Mouse (Mus musculus) adrenal gland, adult 2 months (tissue): ENCODE results near the gene Phip. TPM values are rescaled to one million over a fixed set of nuclear protein-coding genes. Genes with fewer than 3 reads are reported as not detected.

ENCODE experiments used
- DNase-seq: peaks from one replicate; pipeline ENCODE4 v3.0.0; 2021
- long read RNA-seq: library from polyadenylated mRNA; stranded (forward); transcript quantifications from one replicate; pipeline ENCODE4 v2.0.0, GENCODE M21; 2021
- polyA plus RNA-seq: library from polyadenylated mRNA; depleted of rRNA; stranded (reverse); fragments of >200 nt; gene quantifications from 2 replicates; pipeline ENCODE4 v1.2.3, GENCODE M21; 2012; rRNA removed
- total RNA-seq, 2 experiments: library from RNA; stranded (reverse); gene quantifications; 2 replicates each; pipeline ENCODE4 v1.2.3; 2021

Gene Phip
- total RNA-seq (10 to 100 TPM; 59.1 to 80.7 TPM), polyA plus RNA-seq (1.4 and 4.4 TPM in 2 replicates)
- long read RNA-seq, partial matches to known transcripts, result 0 of 1 reads
- long read RNA-seq, other reads (novel, unspliced or antisense), result 1 of 1 reads

GRCm38 (mm10) chr9:82975342-82976215 is at the start of gene Phip:
Phip (minus strand) TSS chr9:82975516.
- peak; percentile 97 for DNase-seq

GRCm38 (mm10) chr9:83023724-83024123 is 48.4 kb upstream of the Phip start:
- DNase-seq, result no peak

- no peak for DNase-seq
These were observed 39.2 kb upstream of the Phip start for GRCm38 (mm10) chr9:83014516-83014915.

- no peak for DNase-seq
These were observed 33.0 kb upstream of the Phip start for GRCm38 (mm10) chr9:83008306-83008705.

- DNase-seq, result no peak
These were observed 26.0 kb upstream of the Phip start for GRCm38 (mm10) chr9:83001342-83001741.

- no peak for DNase-seq
These were observed 22.6 kb upstream of the Phip start for GRCm38 (mm10) chr9:82997765-82998500.

GRCm38 (mm10) chr9:82976936-82977335 is 1.6 kb upstream of the Phip start:
- DNase-seq, result peak; percentile 54

- DNase-seq, result no peak
These were observed 903 bp upstream of the Phip start for GRCm38 (mm10) chr9:82976219-82976618.

- DNase-seq, result no peak
These were observed 364 bp downstream of the Phip start for GRCm38 (mm10) chr9:82974962-82975341.

GRCm38 (mm10) chr9:82974187-82974861 is 992 bp downstream of the Phip start:
- DNase-seq, result peak; percentile 95

- peak; percentile 60 for DNase-seq
These were observed 1.9 kb downstream of the Phip start for GRCm38 (mm10) chr9:82973321-82973892.

GRCm38 (mm10) chr9:82971433-82971832 is 3.9 kb downstream of the Phip start:
- peak; percentile 55 for DNase-seq

GRCm38 (mm10) chr9:82967076-82967621 is 8.2 kb downstream of the Phip start:
- peak; percentile 47 for DNase-seq

- no peak for DNase-seq
These were observed 11.3 kb downstream of the Phip start for GRCm38 (mm10) chr9:82963981-82964380.

GRCm38 (mm10) chr9:82961352-82961751 is 14.0 kb downstream of the Phip start:
- no peak for DNase-seq

GRCm38 (mm10) chr9:82955267-82955666 is 20.0 kb downstream of the Phip start:
- no peak for DNase-seq

- no peak for DNase-seq
These were observed 23.0 kb downstream of the Phip start for GRCm38 (mm10) chr9:82952330-82952729.

- no peak for DNase-seq
These were observed 23.8 kb downstream of the Phip start for GRCm38 (mm10) chr9:82951435-82952004.

- DNase-seq, result no peak
These were observed 68.1 kb downstream of the Phip start for GRCm38 (mm10) chr9:82907246-82907645.

GRCm38 (mm10) chr9:82888645-82889044 is 86.7 kb downstream of the Phip start:
- no peak for DNase-seq

GRCm38 (mm10) chr9:82884177-82884576 is 91.1 kb downstream of the Phip start:
- DNase-seq, result no peak
